Mouse (Mus musculus): ENCODE results near the gene Lemd1. TPM values are rescaled to one million over a fixed set of nuclear protein-coding genes. Genes with fewer than 3 reads are reported as not detected.

Gene Lemd1
- polyA plus RNA-seq, 1 experiment = not detected

- Histone ChIP-seq H3K27me3 (ENCODE audit: control insufficient read depth, insufficient read depth, low read length) (no peaks in the 10 kb centered on the region), H3K27ac (ENCODE audit: control insufficient read depth, insufficient read depth, low read length) (no peak overlapping the region), H3K4me3 (ENCODE audit: control insufficient read depth, insufficient read depth, low read length) (no peak overlapping the region), H3K36me3 (ENCODE audit: control insufficient read depth, insufficient read depth, low read length) (no peaks in the 10 kb centered on the region), H3K4me1 (replicated peaks; ENCODE audit: control insufficient read depth, insufficient read depth, low read length) (peaks cover 5% of the 10 kb centered on the region; the same call in 1 of the 2 replicates)
- TF ChIP-seq POLR2A (IDR thresholded peaks at IDR 0.05; ENCODE audit: control insufficient read depth, extremely low read depth, insufficient read depth, low read length, poor library complexity) = no peak
- no peak for TF ChIP-seq CTCF (IDR thresholded peaks at IDR 0.05; ENCODE audit: borderline replicate concordance, control insufficient read depth, extremely low read depth, insufficient read depth, low read length, poor library complexity)
- WGBS = 88% methylated on average over 7 of the region's 7 CpGs
- DNase-seq = no peak
Measured at GRCm38 (mm10) chr1:132308674-132309073, 117.4 kb downstream of the Lemd1 start.

Other genes with a start within 250 kb of the Lemd1 start
- gene Slc45a3, start 228.5 kb upstream of the Lemd1 start, polyA plus RNA-seq (2012; rRNA removed) = 6.4 and 7.1 TPM in 2 replicates
- gene Elk4, start 183.8 kb upstream of the Lemd1 start, polyA plus RNA-seq (2012; rRNA removed) = 82.3 and 101 TPM in 2 replicates
- gene Mfsd4a, start 123.4 kb upstream of the Lemd1 start, polyA plus RNA-seq (2012; rRNA removed) = 5.6 and 5.8 TPM in 2 replicates
- 7.6 and 8.6 TPM in 2 replicates for gene Cdk18, start 51.7 kb upstream of the Lemd1 start, polyA plus RNA-seq (2012; rRNA removed)
- 0.03 TPM in 1 of 2 replicates, not detected in the other for gene AC124108.1, start within 50 bp of the Lemd1 start, polyA plus RNA-seq (2012; rRNA removed)
- not detected in 2 replicates for gene Gm10188, start 38.3 kb downstream of the Lemd1 start, polyA plus RNA-seq (2012; rRNA removed)
- gene Klhdc8a, start 107.2 kb downstream of the Lemd1 start, polyA plus RNA-seq (2012; rRNA removed) = 5.5 and 6.6 TPM in 2 replicates
- gene Nuak2, start 124.7 kb downstream of the Lemd1 start, polyA plus RNA-seq (2012; rRNA removed) = 5.6 and 5.7 TPM in 2 replicates
- 4.1 and 5.3 TPM in 2 replicates for gene Tmcc2, start 199.8 kb downstream of the Lemd1 start, polyA plus RNA-seq (2012; rRNA removed)
- 6.3 and 6.8 TPM in 2 replicates for gene Dstyk, start 226.1 kb downstream of the Lemd1 start, polyA plus RNA-seq (2012; rRNA removed)